Mouse (Mus musculus) MEL-GATA-1-ER (cell line): Measurements from ENCODE around the gene Ehd2.
A peak's percentile ranks its signal among the peaks of the same experiment; 100 is the strongest.

Source experiments
- DNase-seq: peaks from one replicate; pipeline ENCODE4 v3.0.0-alpha.2; 2012; ENCODE audit warnings: low read depth; ENCODE audit errors: extremely low read depth

Gene Ehd2

DNA sequence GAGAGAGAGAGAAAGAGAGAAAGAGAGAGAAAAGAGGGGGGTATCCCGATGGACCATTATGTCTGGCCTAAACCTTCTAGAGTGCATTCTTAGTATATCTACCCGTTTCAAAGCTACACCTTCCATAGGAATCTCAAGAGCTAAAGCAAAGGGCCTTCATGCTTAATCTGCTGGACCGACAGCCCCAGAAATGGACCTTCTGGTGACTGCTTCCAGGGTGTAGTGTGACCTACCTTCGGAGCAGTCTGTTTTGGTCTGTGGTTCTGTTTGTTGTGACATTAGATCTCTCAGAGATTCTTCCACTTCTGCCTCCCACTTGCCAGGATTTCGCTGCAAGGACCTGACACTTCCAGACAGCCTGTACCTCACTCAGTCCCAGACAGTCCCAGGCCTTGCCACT is 56.8 kb downstream of the Ehd2 start:
- no peak for DNase-seq

DNA sequence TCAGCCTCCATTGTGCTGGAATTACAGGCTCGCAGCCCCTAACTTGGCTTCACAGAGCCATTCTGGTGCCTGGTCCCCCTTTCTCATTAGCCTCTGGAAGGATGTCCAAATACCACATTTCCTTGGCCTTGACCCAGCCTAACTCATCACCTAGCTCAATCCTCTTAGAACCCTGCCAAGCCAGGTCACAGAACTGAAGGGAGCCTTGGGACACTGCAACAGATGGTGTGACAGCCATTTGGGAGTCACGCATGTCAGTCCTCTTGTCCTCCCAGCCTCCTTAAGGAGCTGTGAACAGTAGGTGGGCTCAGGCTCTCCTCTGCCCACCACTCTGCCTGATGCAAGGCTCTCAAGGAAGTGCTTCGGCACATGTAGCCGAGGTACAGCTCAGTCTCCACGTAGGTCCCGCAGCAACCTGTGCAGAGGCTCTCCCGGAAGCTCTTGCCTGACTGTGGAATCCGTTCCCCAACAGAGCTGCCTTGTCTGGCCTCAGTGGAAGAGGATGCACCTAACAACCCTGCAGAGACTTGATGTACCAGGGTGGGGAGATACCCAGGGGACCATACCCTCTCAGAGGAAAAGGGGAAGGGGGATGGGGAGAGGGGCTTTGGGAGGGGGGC is 59.3 kb downstream of the Ehd2 start:
- no peak for DNase-seq

DNA sequence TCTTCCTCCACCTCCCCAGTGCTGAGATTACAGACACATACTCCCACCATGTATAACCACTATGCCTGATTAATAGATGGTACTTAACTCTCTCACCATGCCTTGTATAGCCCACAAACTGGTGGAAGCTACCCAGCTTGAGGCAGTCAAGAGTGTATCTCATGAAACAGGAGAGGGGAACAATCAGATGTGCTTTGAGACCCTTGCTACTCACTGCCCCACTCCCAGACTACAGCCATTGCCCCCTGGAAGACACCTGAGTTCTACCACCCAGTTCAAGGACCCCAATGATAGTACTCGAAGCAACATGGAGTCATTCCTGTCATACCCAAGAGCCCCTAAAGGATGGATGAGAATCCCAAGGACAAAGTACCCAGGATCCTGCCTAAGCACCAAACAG is 60.8 kb downstream of the Ehd2 start:
- DNase-seq: no peak

DNA sequence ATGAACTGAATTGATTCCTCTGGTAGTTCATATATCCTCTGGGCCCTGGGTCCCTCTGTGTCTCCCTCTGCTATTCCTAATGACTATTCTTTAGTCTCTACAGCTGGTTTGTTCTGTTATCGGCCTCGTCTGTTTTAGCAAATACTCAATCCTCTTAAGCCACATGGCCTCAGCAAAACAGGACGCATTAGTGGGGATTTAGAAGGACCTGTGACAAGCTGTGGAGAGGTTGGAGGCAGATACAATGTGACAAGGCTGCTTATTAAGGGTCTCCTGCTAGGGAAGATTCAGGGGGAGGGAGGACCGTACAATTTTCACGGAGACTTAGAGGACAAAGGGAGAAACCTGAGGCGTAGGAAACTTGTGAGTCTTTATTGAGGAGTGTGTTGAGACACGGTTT is 61.5 kb downstream of the Ehd2 start:
- DNase-seq: no peak

DNA sequence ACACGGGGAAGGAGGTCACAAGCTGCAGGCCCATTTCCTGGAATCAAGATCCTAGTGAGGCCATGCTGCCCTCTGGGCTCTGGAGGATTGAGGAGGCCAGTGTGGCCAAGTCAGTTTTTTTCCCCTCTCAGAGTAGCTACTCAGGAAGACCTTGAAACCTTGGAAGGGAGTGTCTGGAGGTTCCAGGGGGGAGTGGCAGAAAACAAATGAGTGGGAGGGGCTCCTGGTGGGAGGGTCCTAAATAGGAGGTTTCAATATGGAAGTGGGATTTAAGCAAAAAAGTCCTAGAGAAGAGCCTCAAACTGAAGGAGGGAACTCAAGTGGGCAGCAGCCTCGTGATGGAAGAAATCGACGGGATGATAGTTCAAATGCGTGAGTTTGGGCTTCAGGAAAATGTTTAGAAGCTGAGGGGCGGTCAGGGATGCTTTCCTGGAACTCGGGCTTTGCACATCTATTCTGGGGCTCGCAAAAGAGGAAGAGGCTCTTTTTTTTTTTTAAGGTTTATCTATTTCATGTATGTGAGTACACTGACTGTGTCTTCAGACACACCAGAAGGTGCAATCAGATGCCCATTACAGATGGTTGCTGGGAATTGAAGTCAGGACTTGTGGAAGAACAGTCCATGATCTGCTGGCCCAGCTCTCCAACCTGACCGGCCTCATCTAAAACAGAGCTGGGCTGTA is 65.9 kb downstream of the Ehd2 start:
- DNase-seq: peak; percentile 50
